Mouse (Mus musculus) lung, embryonic 14.5 days (tissue): ENCODE measurements around the gene Lyzl6. TPM values are rescaled to one million over a fixed set of nuclear protein-coding genes. Genes with fewer than 3 reads are reported as not detected.

ENCODE experiments used
- ATAC-seq: fragments of 200-750 bp; cut with Nextera tagmentation; 2 replicates; pipeline ENCODE4 v1.8.0; 2017; ENCODE audit warnings: mild to moderate bottlenecking, moderate TSS enrichment, moderate library complexity; ENCODE audit not compliant: insufficient read depth
- DNase-seq: peaks from one replicate; pipeline ENCODE4 v3.0.0-alpha.2; 2015
- H3K27ac ChIP-seq: fragments of 300-500 bp; sonication (generic); 2 replicates; pipeline ENCODE4 v1.5.1; 2014; ENCODE audit warnings: low read depth, mild to moderate bottlenecking, moderate library complexity
- H3K27me3 ChIP-seq: fragments of 300-500 bp; sonication (generic); 2 replicates; pipeline ENCODE4 v1.6.1; 2014; ENCODE audit warnings: low read length, control low read depth; ENCODE audit not compliant: insufficient read depth
- H3K36me3 ChIP-seq: fragments of 300-500 bp; sonication (generic); 2 replicates; pipeline ENCODE4 v1.6.1; 2014; ENCODE audit warnings: control low read depth; ENCODE audit not compliant: insufficient read depth
- H3K4me1 ChIP-seq: fragments of 300-500 bp; sonication (generic); 2 replicates; pipeline ENCODE4 v1.6.1; 2014; ENCODE audit warnings: antibody characterized with exemption, control low read depth; ENCODE audit not compliant: insufficient read depth
- H3K4me2 ChIP-seq: fragments of 300-500 bp; sonication (generic); 2 replicates; pipeline ENCODE4 v1.6.1; 2014; ENCODE audit warnings: mild to moderate bottlenecking
- H3K4me3 ChIP-seq: fragments of 300-500 bp; sonication (generic); 2 replicates; pipeline ENCODE4 v1.5.1; 2014; ENCODE audit warnings: low read depth, low read length
- H3K9ac ChIP-seq: fragments of 300-500 bp; sonication (generic); 2 replicates; pipeline ENCODE4 v1.6.1; 2014
- H3K9me3 ChIP-seq: fragments of 300-500 bp; sonication (generic); 2 replicates; pipeline ENCODE4 v1.6.1; 2016; ENCODE audit warnings: low read depth, low read length, control low read depth
- CTCF ChIP-seq: IDR thresholded peaks from 2 replicates; pipeline ENCODE4 v1.5.1; 2016; ENCODE audit warnings: antibody characterized with exemption, low read depth
- WGBS: fragments of 180-500 bp; shearing (Covaris S2); extraction: QIAGEN DNeasy Blood & Tissue Kit; methylation state at CpG from one replicate; pipeline ENCODE4 v1.1.7; 2014; 5-methylcytosine and 5-hydroxymethylcytosine counted together
- polyA plus RNA-seq: library from polyadenylated mRNA; unstranded; fragments of >200 nt; fragmentation: Nextera tagmentation; extraction: Ambion mirVana; gene quantifications from 2 replicates; pipeline ENCODE4 v1.2.1, GENCODE M21; 2014

Gene Lyzl6
- polyA plus RNA-seq, 1 experiment from 2014 or later = not detected

GRCm38 (mm10) chr11:103666181-103666906 is 27.7 kb upstream of the Lyzl6 start:
- ATAC-seq (no peak), DNase-seq (no peak)
- 36% methylated on average over 10 of the region's 10 CpGs for WGBS
- Histone ChIP-seq H3K36me3 (no peaks in the 10 kb centered on the region), H3K9ac (no peak overlapping the region), H3K4me1 (no peaks in the 10 kb centered on the region), H3K27me3 (no peaks in the 10 kb centered on the region), H3K27ac (no peak overlapping the region), H3K9me3 (no peaks in the 10 kb centered on the region), H3K4me3 (no peak overlapping the region), H3K4me2 (no peak overlapping the region)
- TF ChIP-seq CTCF = no peak

- Histone ChIP-seq H3K27me3 (no peaks in the 10 kb centered on the region), H3K4me2 (no peak overlapping the region), H3K27ac (no peak overlapping the region), H3K36me3 (no peaks in the 10 kb centered on the region), H3K9me3 (no peaks in the 10 kb centered on the region), H3K4me3 (no peak overlapping the region), H3K4me1 (no peaks in the 10 kb centered on the region), H3K9ac (no peak overlapping the region)
- DNase-seq = no peak
- 62% methylated on average over 1 of the region's 1 CpGs for WGBS
- no peak for TF ChIP-seq CTCF
- no peak for ATAC-seq
Measured at GRCm38 (mm10) chr11:103665695-103666094, 27.0 kb upstream of the Lyzl6 start.

GRCm38 (mm10) chr11:103663119-103663518 is 24.4 kb upstream of the Lyzl6 start:
- no peak overlapping the region for H3K4me3 ChIP-seq
- no peak overlapping the region for H3K9ac ChIP-seq
- H3K4me1 ChIP-seq = no peaks in the 10 kb centered on the region
- DNase-seq (no peak), ATAC-seq (no peak)
- H3K9me3 ChIP-seq = no peaks in the 10 kb centered on the region
- H3K36me3 ChIP-seq = no peaks in the 10 kb centered on the region
- WGBS = 79% methylated on average over 8 of the region's 8 CpGs
- no peak overlapping the region for H3K27ac ChIP-seq
- no peak overlapping the region for H3K4me2 ChIP-seq
- TF ChIP-seq CTCF = no peak
- no peaks in the 10 kb centered on the region for H3K27me3 ChIP-seq

- WGBS = 73% methylated on average over 5 of the region's 5 CpGs
- Histone ChIP-seq H3K4me1 (no peaks in the 10 kb centered on the region), H3K9ac (no peak overlapping the region), H3K4me3 (no peak overlapping the region), H3K27ac (no peak overlapping the region), H3K4me2 (no peak overlapping the region), H3K9me3 (no peaks in the 10 kb centered on the region), H3K27me3 (no peaks in the 10 kb centered on the region), H3K36me3 (no peaks in the 10 kb centered on the region)
- no peak for ATAC-seq
- no peak for TF ChIP-seq CTCF
- no peak for DNase-seq
Measured at GRCm38 (mm10) chr11:103662546-103662945, 23.9 kb upstream of the Lyzl6 start.

GRCm38 (mm10) chr11:103661863-103662262 is 23.2 kb upstream of the Lyzl6 start:
- no peaks in the 10 kb centered on the region for H3K36me3 ChIP-seq
- no peaks in the 10 kb centered on the region for H3K4me1 ChIP-seq
- no peak overlapping the region for H3K4me3 ChIP-seq
- no peak for DNase-seq
- H3K9me3 ChIP-seq = no peaks in the 10 kb centered on the region
- TF ChIP-seq CTCF = no peak
- 56% methylated on average over 4 of the region's 4 CpGs for WGBS
- no peak overlapping the region for H3K9ac ChIP-seq
- H3K27ac ChIP-seq = no peak overlapping the region
- no peaks in the 10 kb centered on the region for H3K27me3 ChIP-seq
- ATAC-seq = no peak
- H3K4me2 ChIP-seq = no peak overlapping the region

GRCm38 (mm10) chr11:103658189-103658588 is 19.5 kb upstream of the Lyzl6 start:
- H3K9ac ChIP-seq = no peak overlapping the region
- peaks cover 12% of the 10 kb centered on the region; the same call in 1 of the 2 replicates for H3K27me3 ChIP-seq
- ATAC-seq (no peak), DNase-seq (no peak)
- no peak for TF ChIP-seq CTCF
- no peak overlapping the region for H3K4me3 ChIP-seq
- no peak overlapping the region for H3K4me2 ChIP-seq
- 80% methylated on average over 7 of the region's 7 CpGs for WGBS
- no peaks in the 10 kb centered on the region for H3K9me3 ChIP-seq
- H3K4me1 ChIP-seq = no peaks in the 10 kb centered on the region
- H3K36me3 ChIP-seq = no peaks in the 10 kb centered on the region
- no peak overlapping the region for H3K27ac ChIP-seq

- WGBS = 5% methylated on average over 3 of the region's 3 CpGs
- Histone ChIP-seq H3K27ac (no peak overlapping the region), H3K27me3 (peaks cover 25% of the 10 kb centered on the region; the same call in 1 of the 2 replicates), H3K4me1 (no peaks in the 10 kb centered on the region), H3K4me3 (no peak overlapping the region), H3K9me3 (no peaks in the 10 kb centered on the region), H3K4me2 (no peak overlapping the region), H3K36me3 (no peaks in the 10 kb centered on the region), H3K9ac (no peak overlapping the region)
- no peak for TF ChIP-seq CTCF
- peak; percentile 89 for DNase-seq
- ATAC-seq = no peak
Measured at GRCm38 (mm10) chr11:103656520-103656919, 17.8 kb upstream of the Lyzl6 start.
